Mouse (Mus musculus) mouse embryonic stem cell (cell line): ENCODE data around the gene Acadsb.

Experiments
- in situ Hi-C, 2 experiments: fragments of 300-500 bp; cut with MboI; formaldehyde crosslinking; loops; 1 replicate in 1 of 2; 3 replicates in 1 of 2; pipeline ENCODE4 v1.14.3; 2019 to 2020; ENCODE audit warnings: low sequenced_read_pairs in 2 of 2, low pct_unique_long_range_greater_than_20kb in 1 of 2, mixed read lengths in 1 of 2; ENCODE audit not compliant: unreplicated experiment in 1 of 2

Acadsb gene

DNA sequence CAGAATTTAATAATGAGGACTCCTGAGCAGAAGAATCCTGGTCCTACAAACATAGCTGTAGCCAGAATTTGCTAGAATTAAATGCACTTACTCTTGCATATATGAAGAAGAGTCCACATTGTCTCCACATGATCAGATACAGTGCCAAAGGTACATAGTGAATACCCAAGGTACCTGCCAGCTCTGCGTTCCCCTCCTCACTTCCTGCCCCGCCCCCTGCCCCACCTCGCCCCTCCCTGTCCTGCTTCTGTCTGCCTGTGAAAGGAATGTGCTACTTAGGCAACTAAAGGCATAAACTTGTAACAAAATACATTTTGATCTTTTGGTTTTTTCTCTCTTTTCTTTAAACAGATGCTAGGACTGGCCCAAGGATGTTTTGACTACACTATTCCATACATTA is 26.6 kb downstream of the Acadsb start:
- in situ Hi-C loops: no loop called here

GRCm38 (mm10) chr7:131456714-131457113 is 46.3 kb downstream of the Acadsb start:
- in situ Hi-C loops: no loop called here

DNA sequence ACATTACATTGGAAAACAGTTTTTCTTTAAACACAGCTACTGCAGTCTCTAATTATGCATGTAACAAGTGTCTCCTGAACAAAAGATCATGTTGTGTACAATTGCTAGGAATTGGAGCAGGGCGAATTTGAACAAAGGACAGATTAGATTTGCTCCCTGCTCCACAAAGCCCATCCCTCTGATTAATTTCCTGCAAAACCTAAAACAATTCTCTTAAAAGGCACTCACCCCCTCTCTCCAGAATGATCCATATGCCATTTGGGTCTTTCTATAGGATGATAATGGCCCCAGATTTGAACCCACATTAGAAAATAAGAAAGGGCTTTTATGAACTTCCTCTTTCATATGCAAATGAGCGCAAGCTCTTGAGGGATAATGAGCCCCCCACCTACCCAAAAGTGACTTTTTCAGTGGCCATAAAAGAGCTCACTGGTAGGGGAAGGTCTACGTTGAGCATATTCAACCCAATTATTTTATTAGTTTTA is 54.8 kb downstream of the Acadsb start:
- in situ Hi-C loops: loop anchor here in 1 of 2 experiments (10.0 kb wide), 1 partner anchor 410 kb away; no protein-coding TSS in a partner anchor

DNA sequence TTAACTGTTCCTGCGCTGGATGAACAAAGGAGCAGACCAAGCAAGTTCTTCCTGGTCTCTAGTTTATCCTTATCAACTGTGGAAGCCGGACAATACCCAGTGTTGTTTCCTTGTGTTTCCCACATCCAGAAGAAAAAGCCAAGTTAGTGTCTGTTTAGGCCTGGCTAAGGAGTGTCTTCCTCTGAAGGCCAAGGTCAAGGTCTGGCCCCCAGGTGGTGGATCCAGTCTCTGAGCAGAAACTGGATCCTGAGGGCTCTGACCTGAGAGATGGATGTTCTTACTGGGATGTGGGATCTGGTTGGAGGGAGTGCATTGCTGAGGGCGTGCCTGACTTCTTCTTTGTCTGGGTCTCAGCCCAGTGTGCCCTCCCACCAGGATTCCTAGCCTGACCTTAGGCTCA is 55.3 kb downstream of the Acadsb start:
- in situ Hi-C loops: loop anchor here in 1 of 2 experiments (10.0 kb wide), 1 partner anchor 409 kb away; no protein-coding TSS in a partner anchor

- in situ Hi-C loops: loop anchor here in 1 of 2 experiments (10.0 kb wide), 1 partner anchor 407 kb away; no protein-coding TSS in a partner anchor
Measured at GRCm38 (mm10) chr7:131467312-131467711, 56.9 kb downstream of the Acadsb start.

GRCm38 (mm10) chr7:131469506-131469905 is 59.1 kb downstream of the Acadsb start:
- in situ Hi-C loops: loop anchor here in 1 of 2 experiments (10.0 kb wide), 1 partner anchor 405 kb away; no protein-coding TSS in a partner anchor

GRCm38 (mm10) chr7:131471551-131471950 is 61.1 kb downstream of the Acadsb start:
- in situ Hi-C loops: no loop called here

DNA sequence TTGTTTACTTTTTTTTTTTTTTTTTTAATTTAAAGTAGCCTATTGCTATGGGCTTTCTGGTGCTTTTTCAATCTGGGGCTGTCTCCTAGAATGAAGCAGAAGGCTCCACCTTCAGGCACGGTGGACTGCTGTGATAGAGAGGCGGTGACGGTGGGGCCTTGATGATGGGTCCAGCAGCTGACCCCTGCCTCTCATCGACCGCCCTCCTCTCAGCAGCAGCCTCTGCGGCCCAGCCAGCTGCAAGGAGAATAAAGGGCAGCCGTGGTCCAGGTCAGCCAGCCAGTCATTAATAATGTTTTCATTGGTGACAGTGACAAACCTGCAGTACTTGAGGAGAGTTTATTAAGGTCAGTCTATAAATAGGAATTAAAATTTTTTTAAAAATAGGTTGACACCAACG is 66.7 kb downstream of the Acadsb start:
- in situ Hi-C loops: no loop called here

DNA sequence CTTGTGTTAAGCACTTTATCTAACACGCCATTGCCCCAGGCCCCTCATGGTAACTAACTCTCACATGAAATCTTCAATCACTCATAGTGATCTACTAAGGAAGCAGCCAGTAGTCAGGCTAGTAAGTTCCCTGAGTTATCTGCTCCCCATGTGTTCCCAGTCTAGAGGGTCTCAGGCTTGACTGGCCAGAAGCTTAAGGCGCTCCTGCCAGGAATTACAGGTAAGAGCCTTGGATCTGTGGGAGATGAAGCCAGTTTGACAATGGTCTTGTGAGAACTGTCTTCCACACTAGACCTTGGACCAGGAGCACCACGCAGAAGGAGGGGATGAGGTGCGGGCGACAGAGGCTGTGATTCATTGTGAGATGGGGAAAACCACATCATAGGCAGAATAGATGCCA is 68.0 kb downstream of the Acadsb start:
- in situ Hi-C loops: no loop called here
